Mouse (Mus musculus): ENCODE measurements around the gene BC028528. TPM values are rescaled to one million over a fixed set of nuclear protein-coding genes. Genes with fewer than 3 reads are reported as not detected.

BC028528 gene
- polyA plus RNA-seq, 1 experiment: 1.5 TPM

DNA sequence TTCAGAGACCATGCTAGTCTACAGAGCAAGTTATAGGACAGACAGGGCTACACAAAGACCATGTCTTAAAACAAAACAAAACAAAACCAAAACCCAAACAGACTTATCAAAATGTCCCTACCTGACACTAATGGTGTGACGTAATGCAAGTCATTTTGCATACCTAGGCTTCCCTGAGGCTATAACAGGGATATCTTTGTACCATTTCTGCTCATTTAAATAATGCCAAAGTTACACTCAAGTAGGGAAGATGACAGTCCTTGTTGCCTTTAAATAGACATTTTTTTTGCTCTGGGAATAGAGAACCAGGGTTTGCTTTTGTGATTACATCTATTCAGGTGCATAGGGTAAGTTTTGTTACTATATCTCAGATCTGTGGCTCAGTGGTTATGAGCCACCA is 39.7 kb upstream of the BC028528 start:
- 86% methylated on average over 1 of the region's 1 CpGs for WGBS
- H3K27ac ChIP-seq (ENCODE audit: insufficient read depth, low read depth, low read length): no peak overlapping the region
- H3K36me3 ChIP-seq (ENCODE audit: control insufficient read depth, insufficient read depth, low read length): peaks cover 13% of the 10 kb centered on the region
- H3K4me1 ChIP-seq (ENCODE audit: control insufficient read depth, insufficient read depth, insufficient read length, low read length): peaks cover 3% of the 10 kb centered on the region; the same call in 1 of the 2 replicates
- H3K4me3 ChIP-seq (ENCODE audit: low read depth, low read length): no peak overlapping the region
- no peaks in the 10 kb centered on the region for H3K27me3 ChIP-seq (ENCODE audit: control insufficient read depth, insufficient read depth, low read length)
- no peak for TF ChIP-seq CTCF (IDR thresholded peaks at IDR 0.05; ENCODE audit: extremely low read depth, insufficient read length, insufficient replicate concordance, low read depth, low read length)
- TF ChIP-seq POLR2A (IDR thresholded peaks at IDR 0.05; ENCODE audit: low read depth, low read length): no peak

DNA sequence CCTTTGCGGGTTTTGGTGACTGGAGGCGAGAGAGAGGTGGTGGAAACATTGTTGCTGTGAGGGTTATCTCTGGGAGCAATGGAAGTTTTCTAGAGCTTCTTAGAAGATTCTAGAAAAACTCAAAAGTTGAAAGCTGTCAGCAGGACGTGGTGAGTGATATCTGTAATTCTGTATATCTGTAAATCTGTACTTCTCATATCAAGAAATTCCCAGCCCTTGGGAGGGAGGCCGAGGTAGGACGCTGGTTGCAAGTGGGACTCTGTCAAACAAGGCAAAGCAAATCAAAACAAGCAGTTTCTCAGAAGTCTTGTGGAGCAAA is 38.6 kb upstream of the BC028528 start:
- TF ChIP-seq POLR2A (IDR thresholded peaks at IDR 0.05; ENCODE audit: low read depth, low read length) (no peak), CTCF (IDR thresholded peaks at IDR 0.05; ENCODE audit: extremely low read depth, insufficient read length, insufficient replicate concordance, low read depth, low read length) (no peak)
- H3K36me3 ChIP-seq (ENCODE audit: control insufficient read depth, insufficient read depth, low read length): peaks cover 10% of the 10 kb centered on the region
- WGBS: 2% methylated on average over 5 of the region's 5 CpGs
- H3K4me3 ChIP-seq (ENCODE audit: low read depth, low read length): peak overlapping the region; percentile 64
- no peak overlapping the region; the same call in 1 of the 2 replicates for H3K27ac ChIP-seq (ENCODE audit: insufficient read depth, low read depth, low read length)
- peaks cover 3% of the 10 kb centered on the region; the same call in 1 of the 2 replicates for H3K4me1 ChIP-seq (ENCODE audit: control insufficient read depth, insufficient read depth, insufficient read length, low read length)
- H3K27me3 ChIP-seq (ENCODE audit: control insufficient read depth, insufficient read depth, low read length): no peaks in the 10 kb centered on the region

DNA sequence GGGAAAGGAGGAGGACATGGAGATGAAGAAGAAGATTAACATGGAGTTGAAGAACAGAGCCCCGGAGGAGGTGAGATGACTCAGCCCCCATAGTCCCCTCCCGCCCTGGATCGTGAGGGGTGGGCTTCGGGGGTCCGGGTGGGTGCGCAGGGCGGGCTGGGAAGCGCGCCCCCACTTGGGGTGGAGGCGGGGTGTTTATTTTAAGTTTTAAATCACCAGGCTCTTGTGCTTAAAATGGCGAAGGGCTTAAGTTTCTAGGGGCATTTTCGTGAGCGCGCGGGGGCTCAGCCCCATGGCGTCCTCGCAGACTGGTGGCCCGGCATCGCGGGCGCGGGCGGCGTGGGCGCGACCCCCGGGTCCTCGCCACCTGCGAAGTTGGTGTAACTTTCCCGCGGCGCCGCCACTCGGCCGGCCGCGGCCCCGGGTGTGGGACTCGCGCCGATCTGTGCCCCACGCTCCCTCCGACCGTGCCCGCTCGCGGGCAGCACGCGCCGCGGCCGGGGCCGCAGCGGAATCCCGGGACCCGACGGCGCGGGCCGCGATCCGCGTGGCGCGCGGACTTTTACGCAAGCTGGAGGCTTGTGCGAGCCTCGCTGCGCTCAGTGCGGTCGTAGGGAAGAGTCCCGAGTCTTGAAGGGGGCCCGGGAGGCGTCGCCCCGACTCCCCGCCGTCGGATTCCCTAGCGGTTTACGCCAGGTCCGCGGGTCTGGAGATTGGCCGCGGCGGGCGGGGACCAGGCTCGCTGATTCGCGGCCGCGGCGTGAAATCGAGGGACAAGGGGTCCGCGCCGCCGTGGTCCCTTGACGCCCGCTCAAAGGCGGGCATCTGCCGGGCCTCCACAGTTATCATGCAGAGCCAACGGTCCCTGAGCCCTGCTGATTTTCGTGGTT is 38.0 kb upstream of the BC028528 start:
- H3K4me1 ChIP-seq (ENCODE audit: control insufficient read depth, insufficient read depth, insufficient read length, low read length): peaks cover 3% of the 10 kb centered on the region; the same call in 1 of the 2 replicates
- under 1% methylated on average over 104 of the region's 105 CpGs for WGBS
- H3K27ac ChIP-seq (ENCODE audit: insufficient read depth, low read depth, low read length): peak overlapping the region; percentile 30
- no peaks in the 10 kb centered on the region for H3K27me3 ChIP-seq (ENCODE audit: control insufficient read depth, insufficient read depth, low read length)
- peak overlapping the region; percentile 64 for H3K4me3 ChIP-seq (ENCODE audit: low read depth, low read length)
- H3K36me3 ChIP-seq (ENCODE audit: control insufficient read depth, insufficient read depth, low read length): peaks cover 5% of the 10 kb centered on the region
- TF ChIP-seq POLR2A (IDR thresholded peaks at IDR 0.05; ENCODE audit: low read depth, low read length): no peak; the same call in 1 of the 2 replicates
- no peak for TF ChIP-seq CTCF (IDR thresholded peaks at IDR 0.05; ENCODE audit: extremely low read depth, insufficient read length, insufficient replicate concordance, low read depth, low read length)

DNA sequence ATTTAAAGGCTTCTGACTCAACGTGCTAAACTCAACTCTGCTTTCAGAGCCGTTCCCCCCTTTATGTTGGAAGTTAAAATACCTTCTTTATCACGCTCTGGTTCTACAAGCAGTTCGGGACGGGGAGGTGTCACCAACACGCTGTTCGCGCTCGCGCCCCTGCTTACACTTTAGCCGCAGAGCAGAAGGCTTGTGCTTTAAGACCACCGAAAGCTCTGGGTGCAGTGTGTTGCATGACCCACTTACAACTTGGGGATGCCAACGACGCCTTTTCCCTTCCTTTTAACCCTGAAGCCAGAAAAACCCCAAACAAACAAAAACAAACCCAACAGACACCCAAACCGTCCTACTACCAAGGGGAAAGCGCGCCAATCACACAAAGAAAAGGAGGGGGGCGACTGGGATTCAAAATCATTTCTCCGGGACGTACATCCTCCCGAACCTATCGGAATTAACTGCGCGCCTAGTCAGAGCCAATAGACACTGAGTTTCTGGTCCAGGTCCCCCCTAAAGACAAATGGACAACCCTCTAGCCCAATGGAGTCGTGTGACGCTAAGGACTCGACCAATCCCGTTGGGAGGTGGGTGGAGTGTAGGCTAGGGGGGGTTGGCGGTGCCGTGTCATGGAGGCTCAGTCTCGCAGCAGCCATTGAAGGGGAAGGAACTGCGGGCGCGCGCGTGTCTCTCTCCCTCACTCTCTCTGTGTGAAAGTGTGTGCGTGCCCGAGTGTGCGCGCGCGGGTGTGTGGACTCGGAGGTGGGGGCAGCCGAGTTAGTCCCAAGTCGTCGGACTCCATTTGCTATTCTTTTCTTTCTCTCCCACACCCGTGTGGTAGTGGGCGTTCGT is 37.1 kb upstream of the BC028528 start, which contains the start of gene Anp32e:
TSS of gene Anp32e (plus strand) at position 589 of the 846 bp plus-strand sequence.
- peak within 1 kb of the TSS; percentile 71 for H3K4me3 ChIP-seq (ENCODE audit: low read depth, low read length)
- under 1% methylated on average over 49 of the region's 49 CpGs for WGBS
- H3K4me1 ChIP-seq (ENCODE audit: control insufficient read depth, insufficient read depth, insufficient read length, low read length): peaks cover 3% of the 10 kb centered on the region; the same call in 1 of the 2 replicates
- no peaks in the 10 kb centered on the region for H3K36me3 ChIP-seq (ENCODE audit: control insufficient read depth, insufficient read depth, low read length)
- H3K27ac ChIP-seq (ENCODE audit: insufficient read depth, low read depth, low read length): peak within 1 kb of the TSS; percentile 30
- TF ChIP-seq CTCF (IDR thresholded peaks at IDR 0.05; ENCODE audit: extremely low read depth, insufficient read length, insufficient replicate concordance, low read depth, low read length) (no peak), POLR2A (IDR thresholded peaks at IDR 0.05; ENCODE audit: low read depth, low read length) (peak; percentile 95)
- no peaks in the 10 kb centered on the region for H3K27me3 ChIP-seq (ENCODE audit: control insufficient read depth, insufficient read depth, low read length)

DNA sequence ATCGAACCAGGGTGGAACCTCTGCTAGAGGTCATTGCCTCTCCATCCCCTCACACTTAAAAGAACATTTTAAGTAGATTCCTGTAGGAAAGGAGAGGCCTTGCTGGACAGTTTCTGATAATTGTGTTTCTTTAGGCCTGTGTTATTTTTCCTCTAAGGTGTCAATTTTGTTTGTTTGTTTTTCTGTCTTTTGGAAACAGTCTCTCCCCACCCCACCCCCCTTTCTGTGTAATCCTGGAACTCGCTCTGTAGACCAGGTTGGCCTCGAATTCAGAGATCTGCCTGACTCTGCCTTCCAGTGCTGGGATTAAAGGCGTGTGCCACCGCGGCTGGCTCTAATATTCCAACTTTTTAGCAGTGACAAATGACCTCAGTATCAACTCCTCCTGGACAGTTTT is 36.5 kb upstream of the BC028528 start:
- Histone ChIP-seq H3K27me3 (ENCODE audit: control insufficient read depth, insufficient read depth, low read length) (no peaks in the 10 kb centered on the region), H3K4me1 (ENCODE audit: control insufficient read depth, insufficient read depth, insufficient read length, low read length) (peaks cover 3% of the 10 kb centered on the region; the same call in 1 of the 2 replicates), H3K27ac (ENCODE audit: insufficient read depth, low read depth, low read length) (no peak overlapping the region), H3K4me3 (ENCODE audit: low read depth, low read length) (peak overlapping the region; percentile 71), H3K36me3 (ENCODE audit: control insufficient read depth, insufficient read depth, low read length) (no peaks in the 10 kb centered on the region)
- TF ChIP-seq POLR2A (IDR thresholded peaks at IDR 0.05; ENCODE audit: low read depth, low read length) (no peak), CTCF (IDR thresholded peaks at IDR 0.05; ENCODE audit: extremely low read depth, insufficient read length, insufficient replicate concordance, low read depth, low read length) (no peak)
- WGBS: 38% methylated on average over 6 of the region's 6 CpGs

DNA sequence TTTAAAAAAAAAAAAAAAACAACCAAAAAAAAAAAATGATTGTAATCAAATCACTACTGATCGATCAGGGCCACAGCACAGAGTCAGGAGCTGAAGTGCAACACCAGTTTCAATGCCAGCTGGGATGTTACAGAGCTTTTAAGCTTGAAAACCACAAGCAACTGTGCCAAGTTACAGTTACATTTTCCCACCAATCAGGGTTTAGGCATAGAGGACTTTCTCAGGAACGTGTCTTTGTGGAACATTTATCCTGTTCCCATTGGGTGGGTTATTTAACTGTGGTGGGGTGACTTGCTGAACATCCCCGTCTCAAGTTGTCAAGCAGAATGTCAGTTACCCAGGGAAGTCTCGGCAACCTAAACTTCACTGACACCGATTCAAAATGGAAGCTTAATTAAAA is 33.3 kb upstream of the BC028528 start:
- Histone ChIP-seq H3K4me3 (ENCODE audit: low read depth, low read length) (no peak overlapping the region), H3K36me3 (ENCODE audit: control insufficient read depth, insufficient read depth, low read length) (no peaks in the 10 kb centered on the region), H3K27me3 (ENCODE audit: control insufficient read depth, insufficient read depth, low read length) (no peaks in the 10 kb centered on the region), H3K27ac (ENCODE audit: insufficient read depth, low read depth, low read length) (no peak overlapping the region), H3K4me1 (ENCODE audit: control insufficient read depth, insufficient read depth, insufficient read length, low read length) (0 out of 2 replicates have a peak, but pooled peaks cover 3% of the 10 kb centered on the region)
- 78% methylated on average over 5 of the region's 5 CpGs for WGBS
- TF ChIP-seq POLR2A (IDR thresholded peaks at IDR 0.05; ENCODE audit: low read depth, low read length) (no peak), CTCF (IDR thresholded peaks at IDR 0.05; ENCODE audit: extremely low read depth, insufficient read length, insufficient replicate concordance, low read depth, low read length) (no peak)
